Mouse (Mus musculus): Measurements from ENCODE around the gene 5730596B20Rik.

Gene 5730596B20Rik

GRCm38 (mm10) chr6:52162611-52163365 lies 14.5 kb upstream of the 5730596B20Rik start:
- peak in 1 of 2 experiments; percentile 51 for DNase-seq

DNA sequence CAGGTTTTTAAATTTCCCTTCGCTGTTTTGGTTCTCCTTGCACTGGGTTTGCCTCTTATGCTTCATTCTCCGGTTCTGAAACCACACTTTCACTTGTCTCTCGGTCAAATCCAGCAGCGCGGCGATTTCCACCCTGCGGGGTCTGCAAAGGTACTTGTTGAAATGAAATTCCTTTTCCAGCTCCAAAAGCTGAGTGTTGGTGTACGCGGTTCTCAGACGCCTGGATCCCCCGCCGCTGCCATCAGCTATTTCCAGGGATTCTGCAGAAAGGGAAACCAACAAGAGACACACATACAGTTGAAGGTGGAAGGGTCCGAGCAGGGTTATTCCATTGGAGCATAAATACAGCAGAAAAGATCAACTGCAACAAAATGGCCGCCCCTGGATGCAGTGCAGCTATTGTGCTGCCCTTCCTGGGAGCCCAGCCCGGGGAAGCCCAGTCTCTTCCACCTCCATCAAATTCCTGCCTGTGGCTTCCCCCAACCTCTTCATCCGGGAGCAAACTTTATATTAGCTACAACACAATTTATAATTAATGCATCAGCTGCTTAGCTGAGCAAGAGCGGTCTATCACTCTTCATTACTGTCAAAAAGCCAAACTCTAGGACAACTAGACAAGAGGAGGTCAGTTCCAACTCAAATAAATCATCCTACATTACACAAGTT lies 13.8 kb upstream of the 5730596B20Rik start:
- peak; percentile 61 to 71 for DNase-seq

DNA sequence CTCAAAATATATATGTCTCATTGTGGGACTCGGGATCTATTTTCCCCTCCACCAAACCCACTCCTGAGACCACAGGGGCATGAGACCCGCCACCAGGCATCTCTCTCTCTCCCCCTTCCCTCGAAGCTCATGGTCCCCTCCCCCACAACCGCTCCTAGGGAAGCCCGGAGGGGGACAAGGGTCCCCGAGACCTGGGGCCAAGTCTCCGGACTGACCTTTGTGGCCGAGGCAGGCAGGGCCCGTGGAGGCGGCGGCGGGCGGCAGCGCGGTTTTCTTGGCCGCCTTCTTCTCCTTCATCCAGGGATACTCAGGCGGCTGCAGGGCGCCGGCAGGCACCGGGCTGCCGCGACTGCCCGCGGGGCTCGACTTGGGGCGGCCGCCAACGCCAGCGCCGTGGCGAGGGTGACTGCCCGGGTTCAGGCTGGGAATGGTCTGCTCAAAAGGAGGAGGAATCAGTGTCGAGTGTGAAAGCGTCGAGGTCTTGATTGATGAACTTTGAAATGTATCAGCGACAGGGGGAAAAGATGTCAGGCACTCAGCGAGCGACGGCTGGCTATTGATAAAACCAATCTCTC lies 13.2 kb upstream of the 5730596B20Rik start:
- peak; percentile 61 to 71 for DNase-seq

DNA sequence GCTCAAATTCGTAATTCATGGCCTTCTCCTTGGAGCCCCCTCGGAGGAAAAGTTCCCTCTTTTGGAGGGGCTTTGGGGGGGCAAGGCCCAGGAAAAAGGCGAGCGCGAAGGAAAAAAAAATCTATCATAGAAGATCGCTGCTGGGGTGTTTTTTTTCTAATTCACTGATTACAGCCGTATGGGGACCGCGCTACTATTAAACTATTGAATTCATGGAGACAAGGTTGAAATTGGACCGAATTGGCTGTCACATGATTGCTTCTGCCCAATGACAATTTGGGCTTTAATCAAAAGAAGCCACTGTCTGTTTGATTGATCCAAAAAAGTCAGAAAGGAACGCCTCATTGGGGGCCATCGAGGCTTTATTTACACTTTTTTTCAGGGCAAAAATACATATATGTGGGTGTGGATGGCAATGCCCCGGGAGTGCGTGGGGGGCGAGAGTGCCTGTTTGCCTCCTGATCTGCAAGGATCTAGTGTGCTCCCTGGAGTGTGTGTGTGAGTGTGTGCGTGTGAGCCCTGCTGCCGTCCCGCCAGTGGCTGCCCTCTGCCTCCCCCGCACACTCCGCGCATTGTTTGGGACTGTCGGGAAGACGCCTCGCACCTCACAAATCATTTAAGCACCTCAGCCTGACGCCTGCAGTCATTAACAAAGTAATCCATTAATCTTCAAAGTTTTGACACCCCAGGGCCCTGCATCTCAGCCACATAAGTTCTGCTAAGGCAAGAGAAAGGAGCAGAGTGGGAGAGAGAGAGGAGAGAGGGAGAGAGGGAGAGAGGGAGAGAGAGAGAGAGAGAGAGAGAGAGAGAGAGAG lies 12.5 kb upstream of the 5730596B20Rik start, which contains the start of gene Hoxa2:
Gene Hoxa2 (minus strand): TSS at position 206 of the 815 bp plus-strand sequence.
- DNase-seq: peak; percentile 76 to 84

GRCm38 (mm10) chr6:52165441-52166370 lies 11.6 kb upstream of the 5730596B20Rik start:
- peak; percentile 66 to 73 for DNase-seq

GRCm38 (mm10) chr6:52166431-52167077 lies 10.7 kb upstream of the 5730596B20Rik start:
- peak in 1 of 2 experiments; percentile 50 for DNase-seq

GRCm38 (mm10) chr6:52167176-52167575 lies 10.1 kb upstream of the 5730596B20Rik start:
- no peak for DNase-seq

DNA sequence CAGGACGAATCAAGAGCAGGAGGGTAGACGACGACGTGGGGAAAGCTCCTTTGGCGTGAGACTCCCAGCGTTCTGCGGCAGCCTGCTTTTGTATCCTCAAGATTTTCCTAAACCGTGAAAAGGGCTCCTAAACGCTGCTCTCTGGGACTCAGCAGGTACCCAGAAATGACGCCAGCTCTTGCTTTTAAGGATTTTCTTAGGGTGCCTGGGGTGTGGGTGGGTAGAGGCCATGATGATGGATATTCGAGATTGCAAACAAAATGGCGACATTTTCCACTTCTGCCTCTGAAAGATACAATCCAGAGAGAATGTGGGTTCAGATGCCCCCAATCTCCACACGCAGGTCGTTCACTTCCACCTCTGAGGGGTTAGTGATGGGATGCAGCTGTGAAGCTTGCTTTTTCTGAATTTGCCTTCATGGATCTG lies 9.5 kb upstream of the 5730596B20Rik start:
- DNase-seq: peak in 1 of 2 experiments; percentile 30

- DNase-seq: peak; percentile 67 to 76
Measured at GRCm38 (mm10) chr6:52168191-52169055, 8.9 kb upstream of the 5730596B20Rik start.

DNA sequence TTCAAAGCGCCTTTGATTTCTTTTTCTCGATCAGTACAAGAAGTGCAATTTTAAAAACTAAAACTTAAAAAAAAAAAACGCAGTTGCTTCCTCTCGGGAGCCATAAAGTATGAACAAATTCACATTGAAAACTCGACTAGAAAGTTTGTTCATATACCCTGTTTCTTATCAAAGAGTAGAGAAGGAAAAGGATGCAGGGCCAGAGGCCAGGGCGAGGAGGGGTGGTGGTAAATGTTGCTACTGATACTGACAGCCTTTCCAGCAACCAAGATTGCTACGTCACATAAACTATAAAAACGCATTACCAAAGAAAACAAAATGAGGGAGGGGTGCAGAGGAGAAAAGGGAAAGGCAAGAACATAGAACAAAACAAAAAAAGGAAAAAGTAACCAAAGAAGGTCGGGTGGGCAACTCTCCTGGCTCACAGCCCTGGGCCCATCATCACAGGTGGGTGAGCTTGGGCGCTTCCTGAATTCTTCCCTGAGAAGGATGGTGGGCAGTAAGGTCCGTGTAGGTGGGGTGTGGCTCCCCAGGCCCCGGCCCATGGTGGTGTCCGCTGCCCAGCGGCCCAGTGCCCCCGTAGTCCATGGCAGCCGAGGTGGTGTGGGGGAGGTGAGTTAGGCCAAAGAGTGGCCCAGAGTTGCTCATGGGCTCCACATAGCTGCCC lies 7.7 kb upstream of the 5730596B20Rik start:
- DNase-seq: peak; percentile 29 to 52

GRCm38 (mm10) chr6:52170166-52170897 lies 7.0 kb upstream of the 5730596B20Rik start:
- peak; percentile 68 to 80 for DNase-seq

DNA sequence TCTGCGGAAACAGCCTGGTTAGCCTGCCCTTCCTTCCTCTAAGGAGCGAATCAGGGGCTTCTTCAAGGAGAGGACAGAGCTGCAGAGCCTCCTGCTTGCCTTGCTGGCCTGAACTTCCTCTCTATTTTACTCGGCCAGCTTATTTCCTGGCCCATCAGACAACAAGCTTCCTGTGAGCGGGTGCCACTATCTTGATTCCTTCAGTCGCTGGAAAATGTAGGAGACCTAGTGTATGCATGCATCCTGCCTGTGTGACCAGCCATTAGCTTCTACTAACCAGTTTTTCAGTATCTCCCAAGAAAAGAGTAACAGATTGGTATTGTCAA lies 6.4 kb upstream of the 5730596B20Rik start:
- no peak for DNase-seq

GRCm38 (mm10) chr6:52171331-52171730 lies 6.0 kb upstream of the 5730596B20Rik start:
- peak; percentile 68 to 76 for DNase-seq

GRCm38 (mm10) chr6:52171938-52172337 lies 5.4 kb upstream of the 5730596B20Rik start:
- peak; percentile 47 to 69 for DNase-seq

DNA sequence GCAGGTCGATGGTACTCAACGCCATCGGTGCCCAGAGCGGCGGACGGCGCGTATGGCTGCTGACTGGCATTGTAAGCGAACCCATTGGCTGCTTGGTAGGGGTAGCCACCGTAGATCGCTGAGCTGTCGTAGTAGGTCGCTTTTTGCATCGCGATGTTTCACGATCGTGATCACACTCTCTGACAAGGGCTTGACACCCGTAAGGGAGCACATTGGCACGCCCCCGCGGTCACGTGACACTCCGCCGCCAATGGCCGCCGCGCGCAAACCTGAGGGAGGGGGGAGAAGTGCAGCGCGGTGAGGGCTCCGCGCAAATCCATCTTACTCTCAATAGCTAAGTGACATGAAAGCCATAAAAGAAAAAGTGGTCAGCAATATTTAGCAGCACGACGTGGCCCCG lies 4.8 kb upstream of the 5730596B20Rik start:
- DNase-seq: peak; percentile 98 to 99

GRCm38 (mm10) chr6:52173648-52174047 lies 3.6 kb upstream of the 5730596B20Rik start:
- DNase-seq: peak in 1 of 2 experiments; percentile 18

GRCm38 (mm10) chr6:52174968-52175751 lies 2.1 kb upstream of the 5730596B20Rik start:
- DNase-seq: peak; percentile 83 to 89

- DNase-seq: peak; percentile 82 to 89
Measured at GRCm38 (mm10) chr6:52175864-52176263, 1.4 kb upstream of the 5730596B20Rik start.

Measured in kidney, postnatal 4 days (tissue).